Mouse (Mus musculus): ENCODE data around the gene Rnft1.

DNA sequence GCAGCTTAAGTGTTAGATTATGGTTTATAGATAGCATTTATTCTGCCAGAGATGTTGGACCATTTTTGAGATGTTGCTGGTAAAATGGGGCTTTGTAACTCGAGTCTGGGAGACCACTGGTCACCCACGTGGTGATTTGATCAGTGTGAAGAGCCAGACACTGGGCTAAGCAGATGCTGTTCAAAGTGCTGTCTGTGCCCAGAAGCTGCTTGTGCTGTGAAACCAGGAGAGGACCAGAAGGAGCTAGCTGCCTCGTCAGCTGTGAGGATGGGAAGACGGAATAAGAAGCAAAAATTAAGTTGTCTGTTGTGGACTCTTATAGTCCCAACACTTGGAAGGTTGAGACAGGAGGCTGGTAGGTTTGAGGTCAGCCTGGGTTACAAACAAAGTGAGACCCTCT lies 46.2 kb upstream of the Rnft1 start:
- TF ChIP-seq CTCF (IDR thresholded peaks at IDR 0.05; ENCODE audit: low read depth): no peak
- no peak for TF ChIP-seq EP300 (IDR thresholded peaks at IDR 0.05; ENCODE audit: low read depth)
